Comparison of ENCODE assay signal across 17 mouse cellular contexts in genomic region chr8:87794639-87795038, GRCm38 (mm10).
DNase-seq lines count a peak whose midpoint lies in the region; ATAC-seq and TF ChIP-seq lines count a peak whose summit lies in the region.
"Had no signal": no experiment of that assay in that cellular context is flagged by ENCODE, and none has a peak within 500 bp of the region (broad histone marks: within the 10 kb centered on the region; RNA-seq: fewer than 3 reads in every experiment).

No protein-coding gene starts in this region.

- H3K4me2 ChIP-seq in neural tube, embryonic 15.5 days = peak overlapping the region; percentile 5; the same call in 1 of the 2 replicates
- no peak overlapping the region for H3K4me2 ChIP-seq in forebrain, postnatal 0 days (ENCODE audit: low read depth)
- H3K4me2 ChIP-seq in midbrain, embryonic 16.5 days (ENCODE audit: low read length) = no peak overlapping the region
- H3K4me2 ChIP-seq: heart, embryonic 15.5 days; liver, embryonic 15.5 days had no signal

- peaks cover 12% of the 10 kb centered on the region; the same call in 1 of the 2 replicates for H3K4me1 ChIP-seq in neural tube, embryonic 15.5 days
- H3K4me1 ChIP-seq in forebrain, postnatal 0 days (ENCODE audit: insufficient read depth) = peaks cover 4% of the 10 kb centered on the region; the same call in 1 of the 2 replicates
- H3K4me1 ChIP-seq in midbrain, embryonic 16.5 days (ENCODE audit: control insufficient read depth, insufficient read depth, low read length) = peaks cover 9% of the 10 kb centered on the region; the same call in 1 of the 2 replicates
- H3K4me1 ChIP-seq: heart, embryonic 15.5 days; liver, embryonic 15.5 days had no signal

- no peak for ATAC-seq in neural tube, embryonic 15.5 days (ENCODE audit: low FRiP score)
- ATAC-seq in forebrain, postnatal 0 days = peak; percentile 63
- no peak; the same call in 1 of the 2 replicates for ATAC-seq in midbrain, embryonic 16.5 days

- H3K27ac ChIP-seq in neural tube, embryonic 15.5 days (replicated peaks) = peak overlapping the region; percentile 33; the same call in 1 of the 2 replicates
- no peak overlapping the region for H3K27ac ChIP-seq in forebrain, postnatal 0 days (ENCODE audit: low read depth, low read length)
- H3K27ac ChIP-seq in midbrain, embryonic 16.5 days (ENCODE audit: low read length) = peak overlapping the region; percentile 56; the same call in 1 of the 2 replicates
- H3K27ac ChIP-seq: heart, embryonic 15.5 days; left cerebral cortex, adult 2 months; liver, embryonic 15.5 days had no signal

- peak; percentile 32 for DNase-seq in gastrocnemius, adult 18-20 months (ENCODE audit: low spot score)
- DNase-seq in gastrocnemius, postnatal 25 days = no peak
- no peak for DNase-seq in neural tube, embryonic 10.5 days (ENCODE audit: extremely low spot score, low spot score)
- DNase-seq in forebrain, postnatal 0 days = no peak
- no peak for DNase-seq in heart, adult 8-10 months (ENCODE audit: low spot score)
- no peak for DNase-seq in adrenal gland, adult 8-10 months
- DNase-seq: adrenal gland, postnatal 36 days; cerebellum, adult 8-10 months; embryo, embryonic 11 days; kidney, adult 2 months; kidney, postnatal 25 days; lung, postnatal 14 days had no signal

- 46% methylated on average over 10 of the region's 10 CpGs for WGBS in neural tube, embryonic 15.5 days
- 31% methylated on average over 10 of the region's 10 CpGs for WGBS in forebrain, postnatal 0 days
- WGBS in midbrain, embryonic 16.5 days = 51% methylated on average over 10 of the region's 10 CpGs

- H3K4me3 ChIP-seq in neural tube, embryonic 15.5 days (replicated peaks) = no peak overlapping the region
- H3K4me3 ChIP-seq in forebrain, postnatal 0 days (ENCODE audit: low read depth, low read length) = no peak overlapping the region
- no peak overlapping the region for H3K4me3 ChIP-seq in midbrain, embryonic 16.5 days (ENCODE audit: low read depth, low read length)
- H3K4me3 ChIP-seq: heart, embryonic 15.5 days; left cerebral cortex, adult 2 months; liver, embryonic 15.5 days had no signal

- no peaks in the 10 kb centered on the region for H3K27me3 ChIP-seq in neural tube, embryonic 15.5 days (replicated peaks)
- H3K27me3 ChIP-seq in forebrain, postnatal 0 days (ENCODE audit: insufficient read depth, low read length) = no peaks in the 10 kb centered on the region
- no peaks in the 10 kb centered on the region for H3K27me3 ChIP-seq in midbrain, embryonic 16.5 days (ENCODE audit: control insufficient read depth, insufficient read depth, low read depth, low read length)
- H3K27me3 ChIP-seq: liver, embryonic 15.5 days had no signal

- no peak for TF ChIP-seq CTCF in forebrain, postnatal 0 days (IDR thresholded peaks at IDR 0.05; ENCODE audit: low read depth)

- no peaks in the 10 kb centered on the region for H3K36me3 ChIP-seq in neural tube, embryonic 15.5 days
- no peaks in the 10 kb centered on the region for H3K36me3 ChIP-seq in forebrain, postnatal 0 days (ENCODE audit: insufficient read depth)
- no peaks in the 10 kb centered on the region for H3K36me3 ChIP-seq in midbrain, embryonic 16.5 days (ENCODE audit: control insufficient read depth, insufficient read depth, low read length)
- H3K36me3 ChIP-seq: heart, embryonic 15.5 days; liver, embryonic 15.5 days had no signal

- H3K9ac ChIP-seq in neural tube, embryonic 15.5 days (replicated peaks) = no peak overlapping the region
- H3K9ac ChIP-seq in forebrain, postnatal 0 days = no peak overlapping the region
- no peak overlapping the region for H3K9ac ChIP-seq in midbrain, embryonic 16.5 days (ENCODE audit: low read depth, low read length)
- H3K9ac ChIP-seq: heart, embryonic 15.5 days; liver, embryonic 15.5 days had no signal

- no peaks in the 10 kb centered on the region for H3K9me3 ChIP-seq in neural tube, embryonic 15.5 days (replicated peaks)
- H3K9me3 ChIP-seq in forebrain, postnatal 0 days (ENCODE audit: low read length) = no peaks in the 10 kb centered on the region
- no peaks in the 10 kb centered on the region for H3K9me3 ChIP-seq in midbrain, embryonic 16.5 days (replicated peaks; ENCODE audit: control insufficient read depth, low read length, poor library complexity, severe bottlenecking)
- H3K9me3 ChIP-seq: heart, embryonic 15.5 days; liver, embryonic 15.5 days had no signal
